16 mouse cellular contexts compared by ENCODE assay signal in genomic region chr17:87501098-87501497, GRCm38 (mm10). TPM values are rescaled to one million over a fixed set of nuclear protein-coding genes. Genes with fewer than 3 reads are reported as not detected.
DNase-seq lines count a peak whose midpoint lies in the region; ATAC-seq and TF ChIP-seq lines count a peak whose summit lies in the region.
"Had no signal": no experiment of that assay in that cellular context is flagged by ENCODE, and none has a peak within 500 bp of the region (broad histone marks: within the 10 kb centered on the region; RNA-seq: fewer than 3 reads in every experiment).

No protein-coding gene starts in this region.

- no peak overlapping the region for H3K9ac ChIP-seq in kidney, embryonic 14.5 days (ENCODE audit: low read depth, low read length)
- H3K9ac ChIP-seq in midbrain, embryonic 16.5 days (ENCODE audit: low read depth, low read length), result no peak overlapping the region
- no peak overlapping the region for H3K9ac ChIP-seq in midbrain, embryonic 14.5 days (replicated peaks; ENCODE audit: low read length)
- H3K9ac ChIP-seq in hindbrain, embryonic 11.5 days (ENCODE audit: low read depth, low read length), result no peak overlapping the region
- H3K9ac ChIP-seq: lung, embryonic 14.5 days had no signal

- peak; percentile 78 for DNase-seq in kidney, adult 2 months
- no peak for DNase-seq in midbrain, embryonic 14.5 days
- peak; percentile 57 to 65 for DNase-seq in kidney, postnatal 36 days
- no peak for DNase-seq in hindbrain, embryonic 11.5 days (ENCODE audit: low spot score)
- no peak for DNase-seq in left cerebral cortex, postnatal 36 days (ENCODE audit: low spot score in 2 of 2)
- DNase-seq: adrenal gland, postnatal 14 days; B cell, adult 2 months; cerebellum, adult 18-20 months; heart, adult 11 months; lung, embryonic 14.5 days; right cerebral cortex, postnatal 25 days had no signal

- intact Hi-C loops in left cerebral cortex, postnatal 36 days (cut with DNase I), result loop anchor here (5.0 kb wide), 1 partner anchor 54 kb away; the partner anchor contains the start of gene Calm2

- no peaks in the 10 kb centered on the region for H3K27me3 ChIP-seq in kidney, adult 2 months (replicated peaks; ENCODE audit: control insufficient read depth, insufficient read depth, low read length)
- no peaks in the 10 kb centered on the region for H3K27me3 ChIP-seq in kidney, embryonic 14.5 days (ENCODE audit: control insufficient read depth, insufficient read depth, low read length)
- H3K27me3 ChIP-seq in midbrain, embryonic 16.5 days (ENCODE audit: control insufficient read depth, insufficient read depth, low read depth, low read length), result no peaks in the 10 kb centered on the region
- no peaks in the 10 kb centered on the region for H3K27me3 ChIP-seq in midbrain, embryonic 14.5 days (ENCODE audit: control insufficient read depth, insufficient read depth, low read length)
- no peaks in the 10 kb centered on the region for H3K27me3 ChIP-seq in hindbrain, embryonic 11.5 days (ENCODE audit: control insufficient read depth, insufficient read depth, low read length)
- H3K27me3 ChIP-seq: embryonic facial prominence, embryonic 13.5 days had no signal

- no peaks in the 10 kb centered on the region for H3K4me1 ChIP-seq in kidney, adult 2 months (ENCODE audit: control insufficient read depth, insufficient read depth, low read length)
- peaks cover 19% of the 10 kb centered on the region for H3K4me1 ChIP-seq in kidney, embryonic 14.5 days (ENCODE audit: control insufficient read depth, insufficient read depth, low read length)
- H3K4me1 ChIP-seq in midbrain, embryonic 16.5 days (ENCODE audit: control insufficient read depth, insufficient read depth, low read length), result peaks cover 19% of the 10 kb centered on the region
- H3K4me1 ChIP-seq in midbrain, embryonic 14.5 days (ENCODE audit: control insufficient read depth, insufficient read depth, low read length), result peaks cover 17% of the 10 kb centered on the region
- 0 out of 2 replicates have a peak, but pooled peaks cover 2% of the 10 kb centered on the region for H3K4me1 ChIP-seq in hindbrain, embryonic 11.5 days (replicated peaks; ENCODE audit: control insufficient read depth, insufficient read depth, low read length)

- no peak for TF ChIP-seq POLR2A in kidney, adult 2 months (IDR thresholded peaks at IDR 0.05; ENCODE audit: low read depth, low read length)

- H3K27ac ChIP-seq in kidney, adult 2 months (ENCODE audit: insufficient read depth, low read depth, low read length), result no peak overlapping the region
- no peak overlapping the region for H3K27ac ChIP-seq in kidney, embryonic 14.5 days (ENCODE audit: low read depth, low read length)
- no peak overlapping the region for H3K27ac ChIP-seq in midbrain, embryonic 16.5 days (ENCODE audit: low read length)
- H3K27ac ChIP-seq in midbrain, embryonic 14.5 days (replicated peaks; ENCODE audit: low read depth, low read length), result no peak overlapping the region
- no peak overlapping the region for H3K27ac ChIP-seq in hindbrain, embryonic 11.5 days (ENCODE audit: low read depth, low read length)
- H3K27ac ChIP-seq: macrophage had no signal

- ATAC-seq in kidney, embryonic 14.5 days (ENCODE audit: low FRiP score, low TSS enrichment), result no peak
- peak; percentile 41; the same call in 1 of the 2 replicates for ATAC-seq in midbrain, embryonic 16.5 days
- no peak for ATAC-seq in midbrain, embryonic 14.5 days (ENCODE audit: low FRiP score, low TSS enrichment)
- ATAC-seq in hindbrain, embryonic 11.5 days (ENCODE audit: low FRiP score), result no peak

- 51% methylated on average over 2 of the region's 2 CpGs for WGBS in kidney, adult 2 months
- WGBS in kidney, embryonic 14.5 days, result 21% methylated on average over 2 of the region's 2 CpGs
- 46% methylated on average over 2 of the region's 2 CpGs for WGBS in midbrain, embryonic 16.5 days
- 47% methylated on average over 2 of the region's 2 CpGs for WGBS in midbrain, embryonic 14.5 days
- 57% methylated on average over 2 of the region's 2 CpGs for WGBS in hindbrain, embryonic 11.5 days

- H3K36me3 ChIP-seq in kidney, adult 2 months (ENCODE audit: control insufficient read depth, insufficient read depth, low read length), result no peaks in the 10 kb centered on the region
- H3K36me3 ChIP-seq in kidney, embryonic 14.5 days (ENCODE audit: control insufficient read depth, insufficient read depth, low read length), result no peaks in the 10 kb centered on the region
- H3K36me3 ChIP-seq in midbrain, embryonic 16.5 days (ENCODE audit: control insufficient read depth, insufficient read depth, low read length), result no peaks in the 10 kb centered on the region
- no peaks in the 10 kb centered on the region for H3K36me3 ChIP-seq in midbrain, embryonic 14.5 days (ENCODE audit: control insufficient read depth, insufficient read depth, low read length)
- no peaks in the 10 kb centered on the region for H3K36me3 ChIP-seq in hindbrain, embryonic 11.5 days (ENCODE audit: control insufficient read depth, insufficient read depth, low read length)
- H3K36me3 ChIP-seq: embryonic facial prominence, embryonic 13.5 days had no signal

- no peaks in the 10 kb centered on the region for H3K9me3 ChIP-seq in kidney, embryonic 14.5 days (ENCODE audit: control insufficient read depth, low read length)
- H3K9me3 ChIP-seq in midbrain, embryonic 16.5 days (replicated peaks; ENCODE audit: control insufficient read depth, low read length, poor library complexity, severe bottlenecking), result no peaks in the 10 kb centered on the region
- H3K9me3 ChIP-seq in midbrain, embryonic 14.5 days (ENCODE audit: control insufficient read depth, low read length), result no peaks in the 10 kb centered on the region
- no peaks in the 10 kb centered on the region for H3K9me3 ChIP-seq in hindbrain, embryonic 11.5 days (ENCODE audit: control insufficient read depth, low read length)
- H3K9me3 ChIP-seq: embryonic facial prominence, embryonic 13.5 days had no signal

- no peak overlapping the region for H3K4me3 ChIP-seq in kidney, adult 2 months (ENCODE audit: insufficient read depth, low read depth, low read length)
- H3K4me3 ChIP-seq in kidney, embryonic 14.5 days (ENCODE audit: low read length), result no peak overlapping the region
- no peak overlapping the region for H3K4me3 ChIP-seq in midbrain, embryonic 16.5 days (ENCODE audit: low read depth, low read length)
- H3K4me3 ChIP-seq in midbrain, embryonic 14.5 days (replicated peaks; ENCODE audit: low read depth, low read length), result no peak overlapping the region
- H3K4me3 ChIP-seq in hindbrain, embryonic 11.5 days (ENCODE audit: low read depth, low read length), result no peak overlapping the region
- H3K4me3 ChIP-seq: embryonic facial prominence, embryonic 13.5 days had no signal

- H3K4me2 ChIP-seq in kidney, embryonic 14.5 days (replicated peaks; ENCODE audit: low read depth, low read length), result no peak overlapping the region
- H3K4me2 ChIP-seq in midbrain, embryonic 16.5 days (ENCODE audit: low read length), result no peak overlapping the region
- no peak overlapping the region for H3K4me2 ChIP-seq in midbrain, embryonic 14.5 days (ENCODE audit: low read length)
- H3K4me2 ChIP-seq in hindbrain, embryonic 11.5 days (replicated peaks; ENCODE audit: low read depth, low read length), result no peak overlapping the region
- H3K4me2 ChIP-seq: embryonic facial prominence, embryonic 13.5 days; lung, embryonic 14.5 days; midbrain, embryonic 11.5 days had no signal

- TF ChIP-seq CTCF in kidney, adult 2 months (conservative IDR thresholded peaks at IDR 0.05; ENCODE audit: insufficient read depth, insufficient read length, low read depth, low read length), result no peak

RNA-seq across cellular contexts. Expression of gene Calm2, which starts 54.4 kb away (rescaled TPM):
- 40.5 and 78.8 TPM in 2 replicates for polyA plus RNA-seq in kidney, adult 2 months (2012; rRNA removed)
- 1,015 and 1,361 TPM in 2 replicates for polyA plus RNA-seq in kidney, embryonic 14.5 days (2014; fragmentation: Nextera tagmentation; extraction: Ambion mirVana)
- polyA plus RNA-seq in midbrain, embryonic 16.5 days (2015; fragmentation: Nextera tagmentation; extraction: Ambion mirVana), result 2,230 and 2,642 TPM in 2 replicates
- polyA plus RNA-seq in midbrain, embryonic 14.5 days (2014; fragmentation: Nextera tagmentation; extraction: Ambion mirVana), result 1,972 and 2,214 TPM in 2 replicates
- polyA plus RNA-seq in hindbrain, embryonic 11.5 days (2014; fragmentation: Nextera tagmentation; extraction: Ambion mirVana), result 1,591 and 1,601 TPM in 2 replicates
- total RNA-seq in left cerebral cortex, postnatal 36 days (2021), result 1,000 to 10,000 TPM; 2,128 to 2,274 TPM

Comparison
In these comparisons a context has a peak if more than half of its experiments do, and no peak if none do; other contexts are left out.
1. RNA of gene Calm2, which starts 54.4 kb away (polyA plus RNA-seq): 2,230 to 2,642 TPM in midbrain, embryonic 16.5 days, 1,972 to 2,214 TPM in midbrain, embryonic 14.5 days, 1,591 to 1,601 TPM in hindbrain, embryonic 11.5 days and 1,015 to 1,361 TPM in kidney, embryonic 14.5 days; 40.5 to 78.8 TPM in kidney, adult 2 months; every median in the first group is over 10 times any median in the second.
2. DNase-seq: peak in kidney, adult 2 months (single experiment) and kidney, postnatal 36 days (2 of 2); none in midbrain, embryonic 14.5 days (single experiment), hindbrain, embryonic 11.5 days (single experiment) and left cerebral cortex, postnatal 36 days (0 of 2).